Mouse (Mus musculus) embryo, embryonic 10.5 days (tissue): ENCODE measurements at regions not wholly inside any gene's neighbourhood (a gene's known extent, or its start where the extent isn't known, plus 50 kb on each side); places are given as distances from the start of the nearest gene placed in this dataset.
A peak's percentile ranks its signal among the peaks of the same experiment; 100 is the strongest.

Experiments used
- DNase-seq: peaks from one replicate; pipeline ENCODE4 v3.0.0-alpha.2; 2015; ENCODE audit warnings: low spot score

DNA sequence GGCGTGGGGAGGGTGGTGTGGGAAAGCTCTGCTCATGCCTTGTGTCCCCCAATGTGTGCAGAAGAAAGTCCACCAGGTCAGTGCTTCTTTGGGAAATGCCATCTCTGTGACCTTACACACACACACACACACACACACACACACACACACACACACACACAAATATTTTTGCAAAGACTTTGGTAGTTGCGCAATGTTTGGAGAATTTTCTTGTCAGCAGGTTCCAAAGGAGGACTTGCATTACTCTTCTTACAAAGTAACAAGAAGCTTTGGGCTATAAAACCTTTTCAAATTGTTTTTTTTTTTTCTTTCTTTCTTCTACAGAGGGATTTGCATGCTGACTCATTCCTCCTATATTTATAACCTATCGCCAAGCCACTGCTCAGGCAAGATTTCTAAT is 59.1 kb upstream of the Npvf start:
- no peak for DNase-seq

DNA sequence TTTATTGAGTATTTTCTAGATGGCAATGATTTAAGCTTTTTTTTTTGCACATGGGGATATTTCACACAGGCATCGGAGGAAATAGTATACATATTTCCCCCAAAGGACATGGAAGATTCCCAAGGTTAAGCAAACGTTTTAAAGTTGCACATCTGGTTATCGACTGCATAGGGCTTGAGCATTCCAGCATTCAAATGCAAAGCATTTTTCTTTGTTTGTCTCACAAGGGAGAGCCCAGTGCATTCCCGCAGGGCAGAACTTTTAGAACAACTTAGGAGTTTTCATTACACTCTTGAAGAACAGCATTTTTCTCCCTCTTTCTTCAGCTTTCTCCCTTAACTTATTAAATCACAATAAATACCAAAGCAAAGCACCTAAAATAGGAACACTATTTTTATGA is 64.4 kb upstream of the Npvf start:
- DNase-seq, result no peak

DNA sequence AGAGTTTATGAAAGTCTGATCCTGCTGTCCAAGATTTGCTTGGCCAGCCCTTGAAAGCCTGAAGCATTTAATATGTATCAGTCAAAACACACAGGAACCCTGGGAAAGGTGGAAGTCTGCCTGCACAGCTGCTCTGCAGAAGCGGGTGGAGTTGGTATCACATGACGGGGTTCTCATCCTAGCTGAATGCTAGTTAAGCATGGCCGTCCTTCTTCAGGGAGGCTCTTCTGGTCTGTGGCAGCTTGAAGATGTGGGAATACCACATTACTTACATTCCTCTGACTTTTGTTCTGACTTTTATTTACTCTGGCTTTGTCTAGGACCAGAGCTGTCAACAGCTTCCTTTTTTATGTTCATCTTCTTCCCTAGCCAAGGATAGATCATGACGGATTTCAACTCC is 66.1 kb upstream of the Npvf start:
- no peak for DNase-seq

DNA sequence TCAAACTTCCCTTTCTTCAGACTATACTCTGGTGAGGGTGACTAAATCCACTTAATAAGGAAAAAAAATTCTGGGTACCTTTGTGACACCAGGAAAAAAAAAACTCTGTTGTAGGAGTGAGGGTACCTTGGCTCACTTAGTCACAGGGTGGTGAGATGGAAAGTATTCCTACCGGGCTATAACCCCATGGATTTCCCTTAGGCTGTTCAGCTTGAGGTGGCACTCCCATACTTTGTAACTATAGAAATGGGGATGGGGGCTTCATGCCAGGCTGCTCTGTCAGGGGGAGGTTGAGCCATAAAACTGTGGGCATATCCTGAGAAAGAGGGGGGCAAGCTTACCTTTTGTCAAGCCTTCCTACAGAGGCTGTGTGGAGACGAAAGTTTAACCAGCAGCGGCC is 71.4 kb upstream of the Npvf start:
- DNase-seq, result no peak

DNA sequence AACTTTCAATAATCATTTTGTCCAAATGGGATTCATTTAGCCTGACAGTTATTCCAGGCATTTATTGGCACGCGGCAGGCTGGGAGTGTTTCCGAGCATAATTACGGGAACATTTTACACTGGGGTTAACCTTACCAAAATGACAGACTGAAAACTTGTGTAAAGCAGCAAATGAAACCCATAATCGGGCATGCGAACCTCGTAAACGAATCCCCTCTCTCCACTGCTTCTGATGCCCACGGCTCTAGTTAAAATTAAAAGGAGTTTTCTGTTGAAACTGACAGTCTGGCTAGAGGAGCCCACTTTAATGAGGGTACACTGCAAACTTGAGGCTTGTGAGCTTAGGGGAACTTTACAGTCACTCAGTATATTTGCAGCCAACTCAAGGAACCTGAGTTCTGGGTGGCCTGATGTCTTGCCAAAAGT is 71.9 kb upstream of the Npvf start:
- no peak for DNase-seq

DNA sequence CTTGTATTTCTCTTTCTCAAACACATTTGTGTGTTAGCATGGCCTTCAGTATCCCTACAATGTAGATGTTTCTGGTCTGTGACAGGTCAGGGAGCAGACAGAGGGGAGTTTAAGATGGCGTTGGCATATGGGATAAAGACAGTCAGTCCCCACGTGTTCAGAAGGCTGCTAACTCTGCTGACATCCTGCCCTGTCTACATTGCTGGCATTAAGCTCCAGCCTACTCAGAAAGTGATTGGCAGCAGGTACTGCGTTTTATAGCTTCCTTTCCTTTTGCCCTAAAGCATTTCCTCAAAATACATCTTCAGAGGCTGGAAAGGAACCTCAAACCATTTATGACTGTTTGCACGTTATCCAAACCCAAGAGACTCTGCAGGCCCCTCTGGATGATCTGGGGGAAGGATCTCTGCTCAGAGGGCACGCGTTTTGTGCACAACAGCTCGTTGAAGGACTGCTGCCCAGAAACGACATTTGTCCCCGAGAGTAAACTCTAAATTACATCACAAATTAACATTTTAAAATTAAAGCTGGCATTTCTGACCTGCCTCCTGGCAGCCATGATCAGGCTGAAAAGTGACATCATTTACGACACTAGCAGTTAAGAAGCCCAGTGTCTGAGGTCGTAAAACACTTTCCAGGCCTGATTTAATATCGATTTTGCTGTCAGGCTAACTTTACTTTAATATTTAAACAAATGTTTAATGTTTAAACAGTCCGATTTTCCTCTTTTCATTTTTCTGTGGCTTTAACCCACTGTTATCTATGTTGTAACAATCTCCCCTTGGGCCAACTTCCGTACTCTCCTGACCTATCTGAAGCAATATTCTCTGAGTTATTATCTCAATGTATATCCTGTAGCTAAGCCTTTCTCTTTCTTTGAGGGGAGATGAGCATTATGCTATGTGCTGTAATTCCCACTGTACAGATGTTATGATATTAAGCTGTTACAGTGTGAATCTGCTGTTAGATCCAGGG is 76.8 kb upstream of the Npvf start:
- no peak for DNase-seq

DNA sequence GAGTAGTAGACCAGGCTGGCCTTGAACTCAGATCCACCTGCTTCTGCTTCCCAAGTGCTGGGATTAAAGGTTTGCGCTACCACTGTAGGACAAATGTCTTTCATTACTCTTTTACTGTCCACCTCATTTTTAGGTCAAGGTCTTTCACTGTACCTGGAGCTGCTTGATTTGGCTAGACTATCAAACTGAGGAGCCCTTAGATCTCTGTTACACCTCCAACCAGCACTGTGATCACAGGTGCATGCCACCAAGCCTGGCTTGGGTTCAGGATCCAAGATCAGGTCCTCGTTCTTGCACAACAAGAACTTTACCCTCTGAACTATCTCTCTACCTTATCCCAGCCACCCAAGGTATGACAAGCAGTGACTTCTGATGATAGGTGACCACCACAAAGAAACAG is 80.5 kb upstream of the Npvf start:
- DNase-seq, result no peak

DNA sequence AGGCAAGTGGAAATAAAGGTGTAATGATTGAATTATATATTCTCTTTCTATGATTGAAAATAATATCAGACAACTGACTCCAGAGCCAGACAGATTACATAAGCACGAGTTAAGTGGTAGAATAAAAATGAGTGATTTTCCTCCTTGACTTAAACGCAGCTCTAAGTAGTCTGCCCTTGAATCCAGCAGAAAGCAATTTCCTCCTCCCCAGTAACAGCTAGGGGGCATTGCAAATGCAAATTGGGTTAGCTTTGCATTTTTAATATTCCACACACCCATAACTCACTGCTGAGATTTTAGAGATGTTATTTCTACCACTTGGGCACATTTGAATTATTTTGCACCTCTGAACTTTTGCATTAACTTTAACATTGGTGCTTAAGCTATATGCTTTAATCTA is 81.6 kb upstream of the Npvf start:
- no peak for DNase-seq

DNA sequence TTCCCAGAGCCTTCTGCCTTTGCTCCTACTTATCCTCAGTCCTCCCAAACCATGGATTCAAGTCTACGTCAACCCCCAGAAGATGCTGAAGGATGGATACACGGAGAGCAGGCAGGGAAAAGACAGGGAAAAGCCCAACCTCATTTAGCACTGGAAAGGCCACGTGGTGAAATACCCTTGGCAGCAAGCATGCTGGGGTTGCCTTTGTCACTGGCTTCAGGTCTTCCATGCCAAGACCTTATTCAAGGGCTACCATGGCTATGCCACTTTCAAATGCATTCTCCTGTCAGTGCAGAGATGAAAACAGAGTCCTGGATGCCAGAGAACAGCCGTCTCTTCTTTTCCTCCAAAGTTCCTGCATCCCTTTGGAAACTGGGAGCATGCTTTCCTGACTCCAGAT is 87.8 kb upstream of the Npvf start:
- DNase-seq, result no peak

DNA sequence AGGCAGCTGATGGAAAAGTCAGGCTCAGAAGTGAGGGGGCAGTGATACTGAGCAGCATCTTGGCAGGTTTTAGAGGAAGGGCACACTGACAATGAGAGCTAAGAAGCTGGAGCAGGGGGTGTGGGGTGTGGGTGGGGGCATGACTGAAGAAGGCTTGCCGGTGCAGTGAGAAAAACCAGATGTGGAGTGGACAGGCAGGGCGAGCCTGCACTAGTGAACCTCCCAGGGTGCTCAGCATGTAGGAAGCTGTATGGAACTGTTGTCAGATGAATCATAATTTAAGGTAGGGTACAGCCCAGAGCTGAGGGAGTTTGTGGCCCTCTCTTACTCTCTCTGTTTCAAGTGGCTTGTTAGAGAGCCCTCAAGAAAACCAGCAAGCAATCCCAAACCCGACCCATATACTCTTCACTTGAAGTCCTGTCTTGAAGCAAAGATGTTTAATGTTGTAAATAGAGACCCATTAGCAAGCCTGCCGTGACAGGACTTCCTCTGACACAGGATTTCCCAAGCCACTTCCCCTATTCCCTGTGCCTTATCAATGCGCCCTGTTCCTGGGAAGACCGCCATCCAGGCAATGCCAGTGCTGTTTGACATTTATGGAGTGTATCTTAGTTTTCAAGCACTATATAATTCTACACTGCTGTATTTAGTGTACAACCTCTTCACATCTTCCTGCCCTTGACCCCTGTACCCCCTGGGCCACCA is 90.4 kb upstream of the Npvf start:
- no peak for DNase-seq

DNA sequence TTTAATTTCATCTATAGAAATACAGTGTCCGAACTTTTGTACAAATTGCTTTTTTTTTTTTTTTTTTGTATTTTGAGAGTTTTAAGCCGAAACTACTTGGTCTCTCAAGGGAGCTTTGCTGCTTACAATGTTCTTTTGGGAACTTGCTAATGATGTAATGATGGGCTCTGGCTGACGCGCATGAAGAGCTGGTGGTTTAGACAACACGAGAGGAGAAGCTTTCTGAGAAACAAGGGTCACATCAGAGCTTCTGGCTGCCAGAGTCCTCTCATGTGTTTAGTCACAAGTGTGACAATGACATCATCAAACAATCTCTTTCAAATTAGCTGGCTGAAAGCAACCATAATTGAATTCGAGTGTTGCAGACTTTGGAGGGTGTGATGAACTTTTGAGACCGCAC is 98.9 kb upstream of the Npvf start:
- DNase-seq, result no peak

DNA sequence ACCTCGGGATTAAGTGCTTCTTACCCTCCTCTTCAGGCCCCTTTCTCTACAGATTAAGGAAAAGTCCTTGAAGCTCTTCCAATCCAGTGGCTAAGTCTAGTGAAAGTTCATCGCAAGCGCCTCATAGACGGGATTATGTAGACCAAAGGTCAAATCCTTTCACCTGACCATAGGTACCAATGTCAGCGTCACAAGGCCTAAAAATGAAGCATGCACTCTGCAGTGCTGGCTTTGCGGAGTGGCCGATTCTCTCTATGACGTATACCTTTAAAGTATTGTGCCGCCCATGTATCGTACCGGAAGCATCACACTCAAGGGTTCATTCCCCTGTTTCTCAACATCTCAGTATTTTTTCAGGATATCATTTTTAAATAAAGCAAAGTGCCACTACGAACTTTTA is 100.5 kb upstream of the Npvf start:
- no peak for DNase-seq

DNA sequence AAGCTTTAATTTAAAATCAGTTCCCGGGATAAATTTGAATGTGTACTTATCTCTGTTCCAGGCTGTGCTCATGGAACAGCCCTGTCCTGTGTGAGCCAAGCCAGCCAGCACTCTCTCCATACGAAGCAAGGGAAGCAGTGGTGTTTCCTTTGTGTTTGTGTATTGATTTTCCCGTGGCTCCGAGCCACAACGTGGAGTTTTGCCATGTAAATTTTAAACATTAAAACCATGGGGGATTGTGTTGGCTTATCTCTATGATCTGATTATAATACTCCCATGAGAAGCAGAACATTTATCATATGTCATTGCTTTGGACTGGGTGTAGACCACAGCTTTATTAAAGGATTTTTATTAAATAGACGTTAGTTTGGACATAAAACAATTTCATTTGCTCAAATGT is 106.1 kb upstream of the Npvf start:
- no peak for DNase-seq

DNA sequence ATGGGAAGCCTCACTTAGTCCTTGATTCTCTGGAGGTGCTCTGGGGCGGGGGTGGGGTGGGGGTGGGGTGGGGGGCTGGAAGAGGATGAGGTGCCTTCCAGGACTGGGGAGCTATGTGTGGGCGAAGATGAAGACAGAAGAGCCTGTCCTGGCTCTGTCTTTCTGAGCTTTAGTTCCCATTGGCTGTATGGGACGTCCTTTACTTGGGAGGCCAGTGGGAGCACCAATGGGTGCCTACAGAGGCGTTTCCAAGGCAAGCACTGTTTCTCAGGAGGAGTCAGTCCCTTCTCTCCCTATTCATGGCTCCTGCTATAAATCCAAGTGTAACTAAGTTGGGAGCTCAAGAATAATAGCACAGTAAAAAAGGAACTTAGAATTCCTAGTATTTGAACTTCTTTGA is 108.9 kb upstream of the Npvf start:
- peak; percentile 54 for DNase-seq

DNA sequence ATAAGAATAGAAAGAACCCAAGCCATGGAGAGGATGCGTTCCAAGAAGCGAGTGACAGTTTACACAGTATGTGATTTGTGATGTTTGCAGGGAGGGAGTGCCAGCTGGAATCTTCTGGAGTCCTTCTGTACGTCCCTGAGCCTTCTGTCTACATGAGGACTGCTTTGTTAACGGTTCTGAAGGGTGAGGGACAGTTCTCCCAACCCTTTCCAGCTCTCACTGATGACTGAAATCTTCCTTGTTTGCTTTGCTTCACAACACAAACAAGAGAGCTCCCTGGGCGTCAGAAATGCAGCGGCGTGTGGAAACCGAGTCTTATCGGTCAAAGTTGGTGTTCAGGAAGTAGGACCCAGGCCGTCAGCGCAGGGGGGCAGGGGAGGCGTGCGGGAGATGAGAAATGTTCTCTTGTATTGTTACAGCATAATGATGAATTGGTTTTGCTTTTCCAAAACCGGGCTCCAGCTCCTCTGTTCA is 112.2 kb upstream of the Npvf start:
- DNase-seq, result peak; percentile 28

DNA sequence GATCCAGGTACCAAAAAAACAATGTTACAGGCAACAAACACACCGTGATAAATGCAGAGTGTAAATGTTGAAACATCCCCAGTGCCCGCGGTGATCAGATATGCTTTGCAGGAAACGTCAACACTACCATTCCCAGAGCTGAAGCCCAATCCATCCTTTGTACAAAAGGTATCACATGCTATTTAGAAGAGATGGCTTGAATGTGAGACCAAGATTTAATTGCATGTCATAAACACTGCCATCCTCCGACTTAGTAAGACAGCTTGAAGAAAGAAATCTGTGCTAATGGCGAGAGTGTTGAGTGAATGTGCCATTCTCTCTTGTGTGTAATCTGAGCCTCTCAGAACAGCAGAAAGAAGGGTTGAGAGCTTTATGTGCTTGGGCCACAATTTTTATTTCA is 112.9 kb upstream of the Npvf start:
- peak; percentile 20 for DNase-seq

DNA sequence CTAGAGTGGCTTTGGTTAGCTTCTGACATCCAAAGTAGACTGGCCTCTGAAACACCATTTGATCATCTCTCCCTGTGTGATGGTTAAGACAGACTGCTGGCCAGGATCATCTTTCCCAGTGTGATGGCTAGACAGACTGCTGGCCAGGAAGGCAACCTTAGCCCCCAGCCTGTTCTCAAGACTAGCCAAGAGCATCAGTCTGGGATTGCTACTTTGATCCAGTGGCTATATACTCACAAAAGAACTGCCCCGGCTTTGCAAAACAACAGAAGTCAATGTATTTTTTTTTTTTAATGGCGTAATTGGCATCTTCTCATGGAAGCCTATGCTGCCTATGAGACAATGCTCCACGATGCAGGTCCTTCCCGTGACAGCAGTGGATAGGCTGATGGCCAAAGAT is 113.6 kb upstream of the Npvf start:
- no peak for DNase-seq

DNA sequence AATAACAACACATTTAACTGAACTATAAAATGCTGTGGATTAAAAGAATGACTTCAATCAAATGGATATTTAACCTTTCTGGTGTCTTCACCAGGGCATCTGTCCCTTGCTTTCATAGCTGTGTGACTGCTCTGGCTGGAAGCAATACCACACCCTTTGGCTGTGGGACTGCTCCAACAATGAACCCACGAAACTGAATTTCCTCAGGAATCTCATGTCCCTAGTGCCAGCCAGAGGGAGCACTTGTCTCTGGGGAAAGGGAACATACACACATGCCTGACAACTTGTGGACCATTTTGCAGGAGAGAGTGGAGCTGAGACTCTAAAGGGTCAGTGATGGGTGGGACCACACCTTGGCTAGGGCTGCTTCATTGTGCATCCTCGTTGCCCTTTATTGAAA is 114.9 kb upstream of the Npvf start:
- DNase-seq, result no peak

DNA sequence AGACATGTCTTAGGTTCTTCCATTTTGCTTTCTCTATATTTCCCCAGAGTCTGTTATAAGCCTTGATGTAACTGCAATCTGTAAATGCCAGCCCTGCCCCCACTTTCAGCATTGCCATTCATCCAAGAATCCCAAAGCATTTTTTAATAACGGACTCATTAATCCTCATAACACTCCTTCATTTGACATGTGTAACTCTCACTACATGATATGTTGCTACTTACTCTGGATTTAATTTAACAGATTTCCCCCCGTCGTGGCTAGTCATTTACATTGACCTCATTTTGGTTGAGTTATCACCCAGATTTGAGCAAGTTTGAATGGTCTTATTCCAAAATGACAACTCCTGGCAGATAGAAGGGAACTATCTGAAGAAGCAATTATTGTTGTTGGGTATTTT is 116.2 kb upstream of the Npvf start:
- no peak for DNase-seq

DNA sequence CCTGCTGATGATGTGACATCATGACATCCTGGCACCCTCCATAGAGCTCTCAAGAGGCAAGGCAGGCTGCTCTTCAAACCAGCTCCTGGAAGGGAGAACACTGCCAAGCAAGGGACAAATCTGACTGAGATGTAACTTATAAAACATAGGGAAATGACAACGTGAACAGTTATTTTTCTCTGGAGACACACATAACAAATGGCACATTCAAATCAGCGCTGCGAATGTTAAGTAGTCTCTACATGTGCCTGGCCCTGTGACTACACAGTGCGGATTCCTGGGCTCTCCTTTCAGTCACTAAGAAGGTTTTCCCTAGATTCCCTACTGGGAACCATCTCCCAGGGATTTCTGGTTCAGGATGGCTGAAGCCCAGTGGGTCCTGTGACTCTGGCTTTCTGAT is 121.4 kb upstream of the Npvf start:
- DNase-seq, result peak; percentile 10

DNA sequence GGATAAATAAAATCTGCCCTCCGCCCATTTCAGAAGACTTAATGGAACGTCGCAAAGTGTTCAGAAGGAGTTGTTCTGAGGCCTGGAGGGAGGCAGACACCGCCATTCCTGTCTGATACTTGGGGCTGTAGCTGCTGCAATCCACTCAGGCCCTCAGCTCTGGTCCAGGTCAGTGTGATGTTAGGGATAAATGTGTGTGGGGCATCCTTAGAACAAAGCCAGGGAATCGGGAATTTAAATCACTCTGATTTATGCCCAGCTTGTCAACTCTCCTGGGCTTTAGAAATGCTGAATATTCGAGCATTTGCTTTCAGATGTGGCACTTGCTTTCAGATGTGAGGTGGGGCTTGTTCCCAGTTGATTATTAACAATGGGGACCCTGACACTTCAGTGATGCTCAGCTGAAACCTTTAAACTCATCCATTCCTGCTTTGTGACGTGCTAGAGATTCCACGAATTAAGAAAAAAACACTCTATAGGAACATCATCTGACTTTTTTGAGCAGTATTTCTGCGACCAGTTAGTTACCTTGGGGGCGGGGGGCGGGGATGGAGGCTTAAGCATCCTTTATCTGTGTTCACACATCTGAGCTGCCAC is 122.1 kb upstream of the Npvf start:
- peak; percentile 49 for DNase-seq

DNA sequence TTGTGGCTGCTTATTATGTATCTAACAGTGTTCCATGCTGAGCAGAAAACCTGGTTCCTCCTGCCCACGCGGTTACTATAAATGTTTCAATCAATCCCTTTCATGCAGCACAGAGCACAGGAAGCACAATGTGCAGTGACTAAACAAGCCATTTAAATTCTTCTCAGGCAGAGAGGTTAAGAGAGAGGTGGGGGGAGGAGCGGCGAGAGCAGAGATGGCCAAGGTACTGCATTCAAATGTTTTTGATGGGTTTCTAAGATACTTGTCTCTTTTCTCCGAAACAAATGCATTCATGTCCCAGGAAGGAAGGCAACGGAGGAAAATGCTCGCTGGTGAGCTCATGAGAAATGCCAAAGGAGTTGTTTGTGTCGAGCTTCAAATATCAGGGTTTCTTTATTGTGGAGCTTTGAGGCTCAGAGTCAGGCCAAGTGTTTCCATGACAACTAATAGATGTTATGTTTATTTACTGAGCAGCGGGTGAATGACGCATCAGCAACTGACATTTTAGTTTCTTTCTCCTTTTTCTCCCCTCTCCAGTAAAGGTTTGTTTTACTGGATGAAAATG is 122.8 kb upstream of the Npvf start:
- peak; percentile 81 for DNase-seq

DNA sequence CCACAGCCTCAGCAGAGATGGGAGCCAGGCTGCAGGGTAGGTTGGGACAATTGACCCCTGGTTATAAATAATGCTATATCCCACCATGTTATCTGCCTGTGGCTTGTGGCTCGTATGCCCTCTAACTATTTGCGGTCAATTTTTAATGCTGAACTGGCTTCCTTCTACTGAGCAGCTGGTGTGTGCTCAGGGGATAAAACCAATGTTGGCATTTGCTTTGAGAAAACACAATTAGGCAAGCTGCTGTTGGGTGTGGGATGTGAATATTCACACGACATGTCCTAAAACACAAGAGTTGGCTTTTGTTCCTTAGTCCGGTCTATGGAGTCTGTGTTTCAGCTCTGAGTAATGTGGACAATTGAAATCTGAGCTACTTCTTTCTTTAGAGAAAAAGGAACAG is 123.6 kb upstream of the Npvf start:
- DNase-seq, result peak; percentile 41
